Mouse (Mus musculus): ENCODE measurements around the gene Gvin1.
"Not testable (repeated sequence)": the region's sequence is repeated elsewhere in the genome, so short reads cannot be mapped to it uniquely, and the experiment has no call there.

Gene Gvin1

DNA sequence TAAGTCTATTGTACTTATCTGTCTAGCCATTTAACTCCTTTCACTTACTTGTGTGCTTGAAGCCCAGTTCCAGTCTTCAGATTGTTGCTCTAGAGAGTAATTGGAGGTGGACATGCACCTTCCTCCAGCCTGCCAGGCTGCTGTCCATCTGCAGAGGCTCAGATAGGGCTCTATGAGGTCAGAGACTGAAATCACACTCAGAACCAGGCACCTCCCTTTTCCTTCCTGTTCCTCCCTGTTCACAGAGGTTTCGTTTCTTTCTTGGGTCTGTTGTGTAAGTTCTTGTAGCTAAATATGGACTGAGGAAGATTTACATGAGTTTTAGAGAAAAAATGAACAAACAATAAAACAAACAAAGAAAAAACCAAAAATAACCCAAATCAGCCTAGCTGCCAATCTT lies at the start of gene Gvin1:
Gvin1 (minus strand) TSS at position 150 of the 400 bp plus-strand sequence.
- DNase-seq (ENCODE audit: low spot score), result not testable (repeated sequence)

GRCm38 (mm10) chr7:106251844-106252517 lies 36.9 kb upstream of the Gvin1 start:
- DNase-seq (ENCODE audit: low spot score), result no peak

DNA sequence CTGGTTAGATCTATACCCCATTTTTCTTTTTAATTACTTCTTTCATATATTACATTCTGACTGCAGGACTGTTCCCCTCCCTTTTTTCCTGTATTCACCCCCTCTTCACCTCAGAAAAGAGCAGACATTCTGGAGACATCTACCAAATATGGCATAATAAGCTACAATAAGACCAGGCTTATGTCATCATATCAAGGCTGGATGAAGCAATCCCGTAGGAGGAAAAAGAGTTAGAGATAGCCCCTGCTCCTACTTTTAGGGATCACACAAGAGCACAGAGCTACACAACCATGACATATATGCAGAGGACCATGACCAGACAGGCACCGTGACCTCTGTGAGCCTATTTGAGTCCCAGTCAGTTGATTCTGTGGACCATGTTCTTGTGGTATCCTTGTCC lies 33.8 kb upstream of the Gvin1 start:
- DNase-seq (ENCODE audit: low spot score), result no peak

DNA sequence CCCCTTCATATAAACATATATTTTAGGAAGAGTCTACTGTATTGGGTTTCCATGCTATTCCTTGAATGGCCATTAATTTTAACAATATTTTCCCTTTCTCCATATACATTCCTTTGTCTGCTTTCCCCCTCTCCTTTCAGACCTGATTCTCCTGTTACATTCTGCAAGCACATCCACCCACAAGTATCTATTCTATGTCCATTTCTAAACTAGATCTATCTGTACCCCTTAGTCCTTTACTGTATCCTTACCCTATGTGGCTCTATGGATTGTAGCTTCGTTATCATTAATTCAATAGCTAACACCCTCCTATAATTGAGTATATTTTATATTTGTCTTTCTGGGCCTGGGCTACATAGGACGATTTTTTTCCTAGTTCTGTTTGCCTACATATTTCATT lies 33.1 kb upstream of the Gvin1 start:
- DNase-seq (ENCODE audit: low spot score), result no peak

GRCm38 (mm10) chr7:106245601-106246000 lies 30.5 kb upstream of the Gvin1 start:
- DNase-seq (ENCODE audit: low spot score), result no peak

- DNase-seq (ENCODE audit: low spot score), result not testable (repeated sequence)
Measured at GRCm38 (mm10) chr7:106240484-106241275, 25.6 kb upstream of the Gvin1 start.

GRCm38 (mm10) chr7:106237192-106237465 lies 22.0 kb upstream of the Gvin1 start:
- DNase-seq (ENCODE audit: low spot score), result no peak

DNA sequence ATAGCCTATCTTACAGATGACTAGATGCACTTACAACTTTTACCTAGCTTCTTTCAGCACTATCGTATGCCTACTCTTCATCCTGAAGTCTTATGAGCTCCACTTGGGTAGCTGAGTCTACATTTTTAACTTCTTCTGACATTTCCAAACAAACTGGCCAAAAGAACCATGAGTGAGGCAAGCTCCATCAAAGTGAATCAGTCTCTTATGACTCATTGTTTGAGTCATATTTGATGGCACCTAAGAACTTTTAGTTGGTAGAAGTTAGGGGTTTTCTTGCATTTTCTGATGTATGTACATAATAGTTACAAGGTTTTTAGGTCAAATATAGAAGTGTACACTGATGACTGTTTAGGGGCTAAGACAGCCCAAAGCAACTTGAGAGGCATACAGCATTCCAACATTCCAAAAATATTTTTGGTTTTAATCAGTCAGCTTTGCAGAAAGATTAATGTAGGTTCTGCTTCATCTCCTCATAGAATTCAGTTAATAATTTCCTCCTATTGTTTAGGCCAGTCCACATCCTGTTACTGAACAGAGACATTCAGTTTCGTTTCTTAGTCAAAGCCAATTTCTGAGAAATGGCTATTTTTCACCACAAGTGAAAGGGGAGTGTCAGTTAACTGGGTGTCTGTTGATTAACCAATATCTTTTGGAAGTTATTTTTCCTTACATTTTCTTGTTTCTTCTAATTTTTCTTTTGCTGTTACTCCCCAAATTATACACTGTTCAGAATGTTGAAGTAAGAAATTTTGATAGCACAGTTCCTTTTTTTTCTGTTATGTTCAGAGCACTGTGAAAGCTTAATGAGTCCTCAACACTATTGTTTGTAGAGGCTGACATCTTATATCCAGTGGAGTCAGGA lies 21.4 kb upstream of the Gvin1 start:
- DNase-seq (ENCODE audit: low spot score), result no peak

- no peak for DNase-seq (ENCODE audit: low spot score)
Measured at GRCm38 (mm10) chr7:106235596-106235995, 20.5 kb upstream of the Gvin1 start.

DNA sequence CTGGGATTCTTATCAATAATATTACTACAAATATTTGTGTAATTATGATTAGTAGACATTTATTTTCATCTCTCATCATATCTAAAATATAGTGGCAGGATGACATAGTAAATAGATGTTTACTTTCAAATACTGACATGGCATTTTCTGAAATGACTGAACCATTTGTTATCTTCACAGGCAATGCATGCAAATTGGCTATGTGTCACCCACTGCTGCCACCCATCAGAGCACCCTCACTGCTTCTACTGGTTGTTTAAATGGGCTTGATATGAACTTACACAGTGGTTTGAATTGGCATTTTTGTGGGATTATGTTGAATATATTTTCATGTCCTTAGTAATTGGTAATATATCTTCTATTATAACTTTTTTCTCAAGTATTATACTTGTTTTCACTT lies 784 bp upstream of the Gvin1 start:
- not testable (repeated sequence) for DNase-seq (ENCODE audit: low spot score)

DNA sequence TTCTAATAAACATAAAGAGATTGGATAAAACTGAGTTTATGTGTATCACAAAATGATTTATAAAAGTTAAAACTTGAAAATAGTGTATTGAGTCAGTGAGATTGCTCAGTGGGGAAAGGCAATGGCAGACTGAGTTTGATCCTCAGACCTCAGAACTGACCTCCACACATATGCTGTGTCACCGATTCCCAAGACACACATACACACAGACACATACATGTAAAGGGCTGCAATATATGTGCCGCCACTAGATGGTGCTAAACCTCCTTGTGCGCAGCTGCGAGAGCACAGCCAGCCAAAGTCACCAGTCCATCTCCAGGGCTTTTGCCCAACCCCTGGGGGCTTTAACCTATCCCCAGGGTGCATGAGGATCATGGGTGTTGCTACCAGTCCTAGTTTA lies 1.4 kb downstream of the Gvin1 start:
- not testable (repeated sequence) for DNase-seq (ENCODE audit: low spot score)

GRCm38 (mm10) chr7:106206630-106207029 lies 8.5 kb downstream of the Gvin1 start:
- not testable (repeated sequence) for DNase-seq (ENCODE audit: low spot score)

GRCm38 (mm10) chr7:106177065-106177464 lies 38.1 kb downstream of the Gvin1 start:
- not testable (repeated sequence) for DNase-seq (ENCODE audit: low spot score)

- DNase-seq (ENCODE audit: low spot score), result not testable (repeated sequence)
Measured at GRCm38 (mm10) chr7:106145013-106145754, 69.9 kb downstream of the Gvin1 start.

- DNase-seq (ENCODE audit: low spot score), result not testable (repeated sequence)
Measured at GRCm38 (mm10) chr7:106141128-106141895, 73.8 kb downstream of the Gvin1 start.

GRCm38 (mm10) chr7:106117090-106117948 lies 97.8 kb downstream of the Gvin1 start:
- not testable (repeated sequence) for DNase-seq (ENCODE audit: low spot score)

All from embryo, embryonic 10.5 days (tissue).